Mouse (Mus musculus) regulatory T cell (primary cell): ENCODE results near the gene Cdk7.

ENCODE experiments used
- in situ Hi-C: fragments of 300-600 bp; cut with MboI, MseI; formaldehyde crosslinking; loops from one replicate; pipeline ENCODE4 v1.15.1; 2025; ENCODE audit warnings: high pct_unique_total_duplicates

Gene Cdk7

GRCm38 (mm10) chr13:100728086-100728485 is 2.7 kb downstream of the Cdk7 start:
- in situ Hi-C loops = no loop called here

GRCm38 (mm10) chr13:100725194-100725593 is 5.5 kb downstream of the Cdk7 start:
- in situ Hi-C loops = no loop called here

- in situ Hi-C loops = no loop called here
Measured at GRCm38 (mm10) chr13:100724051-100724754, 6.5 kb downstream of the Cdk7 start.

- in situ Hi-C loops = no loop called here
Measured at GRCm38 (mm10) chr13:100721656-100722055, 9.1 kb downstream of the Cdk7 start.

GRCm38 (mm10) chr13:100715467-100715866 is 15.3 kb downstream of the Cdk7 start:
- in situ Hi-C loops = no loop called here

GRCm38 (mm10) chr13:100706206-100706605 is 24.5 kb downstream of the Cdk7 start:
- in situ Hi-C loops = no loop called here

GRCm38 (mm10) chr13:100703468-100703867 is 27.3 kb downstream of the Cdk7 start:
- in situ Hi-C loops = no loop called here

- in situ Hi-C loops = no loop called here
Measured at GRCm38 (mm10) chr13:100698866-100699265, 31.9 kb downstream of the Cdk7 start.

- in situ Hi-C loops = no loop called here
Measured at GRCm38 (mm10) chr13:100697541-100697940, 33.2 kb downstream of the Cdk7 start.

- in situ Hi-C loops = no loop called here
Measured at GRCm38 (mm10) chr13:100687513-100687912, 43.2 kb downstream of the Cdk7 start.

- in situ Hi-C loops = no loop called here
Measured at GRCm38 (mm10) chr13:100684355-100684754, 46.4 kb downstream of the Cdk7 start.

GRCm38 (mm10) chr13:100682837-100683236 is 47.9 kb downstream of the Cdk7 start:
- in situ Hi-C loops = no loop called here

- in situ Hi-C loops = no loop called here
Measured at GRCm38 (mm10) chr13:100681615-100682014, 49.1 kb downstream of the Cdk7 start.

- in situ Hi-C loops = no loop called here
Measured at GRCm38 (mm10) chr13:100675936-100676635, 54.7 kb downstream of the Cdk7 start.

- in situ Hi-C loops = no loop called here
Measured at GRCm38 (mm10) chr13:100670181-100670741, 60.5 kb downstream of the Cdk7 start.

- in situ Hi-C loops = no loop called here
Measured at GRCm38 (mm10) chr13:100669291-100670022, 61.3 kb downstream of the Cdk7 start, which contains the start of gene Ccdc125. Gene Ccdc125 (plus strand): TSS chr13:100669717.

GRCm38 (mm10) chr13:100659864-100660456 is 70.8 kb downstream of the Cdk7 start:
- in situ Hi-C loops = no loop called here

GRCm38 (mm10) chr13:100658091-100658490 is 72.6 kb downstream of the Cdk7 start:
- in situ Hi-C loops = no loop called here
